Mouse (Mus musculus) E14TG2a.4 (cell line): Measurements from ENCODE around the gene Ntn1.

Experiments
- CTCF ChIP-seq: conservative IDR thresholded peaks from 2 replicates; pipeline ENCODE4 v1.5.1; 2014; ENCODE audit warnings: low read length
- NANOG ChIP-seq: IDR thresholded peaks from 2 replicates; pipeline ENCODE4 v1.6.1; 2014; ENCODE audit warnings: borderline replicate concordance, low read length, mixed read lengths

GRCm38 (mm10) chr11:68440965-68441364 is 40.3 kb upstream of the Ntn1 start:
- no peak for TF ChIP-seq CTCF
- TF ChIP-seq NANOG, result no peak
